In genomic region chr13:25108353-25108752, GRCm38 (mm10) we compare ENCODE assay signal across 31 mouse cellular contexts. TPM values are rescaled to one million over a fixed set of nuclear protein-coding genes. Genes with fewer than 3 reads are reported as not detected.
"Had no signal": no experiment of that assay in that cellular context is flagged by ENCODE, and none has a peak within 500 bp of the region (broad histone marks: within the 10 kb centered on the region; RNA-seq: fewer than 3 reads in every experiment).

No protein-coding gene starts in this region.

- DNase-seq: heart, postnatal 10 days; heart, postnatal 14 days; heart, postnatal 36 days; heart, postnatal 4 days; kidney, adult 11 months; kidney, adult 18-20 months; kidney, adult 2 months; kidney, adult 8-10 months; kidney, adult 9 months; kidney, postnatal 10 days; kidney, postnatal 14 days; kidney, postnatal 36 days; kidney, postnatal 4 days; layer of hippocampus, adult 9-11 months; layer of hippocampus, postnatal 36 days had no signal

- H3K27ac ChIP-seq: heart, embryonic 10.5 days; heart, embryonic 13.5 days; heart, embryonic 15.5 days; hindbrain, embryonic 10.5 days; hindbrain, embryonic 12.5 days; hindbrain, embryonic 13.5 days; hindbrain, embryonic 14.5 days; hindbrain, embryonic 15.5 days; hindbrain, postnatal 0 days; kidney, postnatal 0 days; layer of hippocampus, adult 2 months; left cerebral cortex, adult 2 months had no signal

- ATAC-seq: hindbrain, embryonic 16.5 days; hindbrain, postnatal 0 days; inflammation-experienced regulatory T-cells, adult 6 months had no signal

- H3K4me2 ChIP-seq: heart, embryonic 12.5 days; heart, embryonic 13.5 days; heart, embryonic 15.5 days; hindbrain, embryonic 12.5 days; hindbrain, embryonic 13.5 days; hindbrain, embryonic 14.5 days; hindbrain, embryonic 15.5 days; kidney, embryonic 15.5 days had no signal

- H3K4me3 ChIP-seq: heart, embryonic 10.5 days; heart, embryonic 12.5 days; heart, embryonic 13.5 days; heart, embryonic 15.5 days; hindbrain, embryonic 10.5 days; hindbrain, embryonic 12.5 days; hindbrain, embryonic 13.5 days; hindbrain, embryonic 15.5 days; kidney, embryonic 15.5 days; layer of hippocampus, adult 2 months; left cerebral cortex, adult 2 months had no signal

- H3K4me1 ChIP-seq: heart, embryonic 15.5 days; hindbrain, embryonic 12.5 days; hindbrain, embryonic 13.5 days; hindbrain, embryonic 15.5 days had no signal

- H3K27me3 ChIP-seq: heart, embryonic 12.5 days; heart, embryonic 13.5 days; heart, embryonic 15.5 days; hindbrain, embryonic 12.5 days; hindbrain, embryonic 13.5 days; hindbrain, embryonic 15.5 days; kidney, embryonic 15.5 days had no signal

- H3K36me3 ChIP-seq: heart, embryonic 10.5 days; heart, embryonic 12.5 days; heart, embryonic 13.5 days; heart, embryonic 15.5 days; hindbrain, embryonic 10.5 days; hindbrain, embryonic 12.5 days; hindbrain, embryonic 13.5 days; hindbrain, embryonic 15.5 days; kidney, embryonic 15.5 days had no signal

- H3K9me3 ChIP-seq: heart, embryonic 10.5 days; heart, embryonic 12.5 days; heart, embryonic 13.5 days; heart, embryonic 15.5 days; hindbrain, embryonic 10.5 days; hindbrain, embryonic 12.5 days; hindbrain, embryonic 13.5 days; hindbrain, embryonic 15.5 days; kidney, embryonic 15.5 days had no signal

- H3K9ac ChIP-seq: heart, embryonic 12.5 days; heart, embryonic 13.5 days; heart, embryonic 15.5 days; hindbrain, embryonic 12.5 days; hindbrain, embryonic 13.5 days; hindbrain, embryonic 14.5 days; hindbrain, embryonic 15.5 days; kidney, embryonic 15.5 days had no signal

RNA-seq across cellular contexts. Expression of gene Dcdc2a, which starts 52.5 kb away (rescaled TPM):
- polyA plus RNA-seq: inflammation-experienced regulatory T-cells, adult 6 months had no signal
